9 mouse cellular contexts compared by ENCODE assay signal in the genomic region with DNA sequence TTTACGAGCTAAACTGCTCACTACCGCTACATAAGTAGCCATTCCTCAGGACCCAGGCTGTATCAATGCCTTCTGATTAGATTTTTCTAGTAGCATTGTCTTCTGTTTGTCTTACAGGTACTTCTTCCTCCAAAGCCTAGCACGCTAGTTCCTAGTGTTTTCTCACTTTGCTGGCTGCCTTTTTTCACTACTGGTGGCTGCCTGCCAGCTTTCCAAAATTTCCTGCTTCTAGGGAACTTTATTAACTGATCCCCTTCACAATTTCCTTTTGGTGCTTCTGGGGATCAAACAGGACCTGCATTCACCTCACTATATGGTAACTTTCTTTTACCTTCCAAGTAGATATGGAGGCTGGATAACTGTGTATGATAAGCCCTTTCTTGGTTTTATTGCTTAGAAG. TPM values are rescaled to one million over a fixed set of nuclear protein-coding genes. Genes with fewer than 3 reads are reported as not detected.
DNase-seq lines count a peak whose midpoint lies in the region; ATAC-seq and TF ChIP-seq lines count a peak whose summit lies in the region.
"Had no signal": no experiment of that assay in that cellular context is flagged by ENCODE, and none has a peak within 500 bp of the region (broad histone marks: within the 10 kb centered on the region; RNA-seq: fewer than 3 reads in every experiment).

No protein-coding gene starts in this region.

- H3K9ac ChIP-seq in ES-Bruce4 (ENCODE audit: low read depth, poor library complexity, severe bottlenecking): peak overlapping the region; percentile 94
- H3K9ac ChIP-seq in liver, embryonic 14.5 days (replicated peaks): peak overlapping the region; percentile 91

- H3K4me1 ChIP-seq in ES-Bruce4 (ENCODE audit: control insufficient read depth, insufficient read depth, low read length): no peaks in the 10 kb centered on the region
- H3K4me1 ChIP-seq in hindbrain, embryonic 10.5 days (replicated peaks): peaks cover 38% of the 10 kb centered on the region
- H3K4me1 ChIP-seq in liver, embryonic 14.5 days (replicated peaks; ENCODE audit: control insufficient read depth in 2 of 2, insufficient read depth in 2 of 2, low read length in 1 of 2): peaks cover 8 to 20% of the 10 kb centered on the region in 2 experiments

- H3K27me3 ChIP-seq in ES-Bruce4 (ENCODE audit: control insufficient read depth, insufficient read depth, low read length, poor library complexity, severe bottlenecking): no peaks in the 10 kb centered on the region
- no peaks in the 10 kb centered on the region for H3K27me3 ChIP-seq in hindbrain, embryonic 10.5 days (ENCODE audit: insufficient read depth, poor library complexity, severe bottlenecking)
- H3K27me3 ChIP-seq in liver, embryonic 14.5 days (ENCODE audit: control insufficient read depth, insufficient read depth, low read length): no peaks in the 10 kb centered on the region

- H3K4me2 ChIP-seq in liver, embryonic 14.5 days (ENCODE audit: low read depth): peak overlapping the region; percentile 76

- TF ChIP-seq EP300 in ES-Bruce4 (IDR thresholded peaks at IDR 0.05; ENCODE audit: insufficient read depth, low read depth, low read length): no peak
- TF ChIP-seq EP300 in liver, embryonic 14.5 days (IDR thresholded peaks at IDR 0.05; ENCODE audit: low read depth): no peak

- H3K36me3 ChIP-seq in ES-Bruce4 (ENCODE audit: control insufficient read depth, insufficient read depth, low read length, poor library complexity, severe bottlenecking): peaks cover 36% of the 10 kb centered on the region
- H3K36me3 ChIP-seq in hindbrain, embryonic 10.5 days: peaks cover 70% of the 10 kb centered on the region
- peaks cover 30% of the 10 kb centered on the region for H3K36me3 ChIP-seq in liver, embryonic 14.5 days (replicated peaks; ENCODE audit: control insufficient read depth, insufficient read depth, low read depth)

- H3K27ac ChIP-seq in gastrocnemius, adult 2 months: peak overlapping the region; percentile 96; the same call in 1 of the 2 replicates
- H3K27ac ChIP-seq in ES-Bruce4 (ENCODE audit: insufficient read depth, low read length): no peak overlapping the region
- peak overlapping the region; percentile 96; the same call in 1 of the 2 replicates for H3K27ac ChIP-seq in hindbrain, embryonic 10.5 days
- H3K27ac ChIP-seq in liver, embryonic 14.5 days: no peak overlapping the region; the same call in 1 of the 2 replicates

- H3K9me3 ChIP-seq in ES-Bruce4 (replicated peaks; ENCODE audit: control insufficient read depth, insufficient read depth, low read length, poor library complexity, severe bottlenecking): no peaks in the 10 kb centered on the region
- no peaks in the 10 kb centered on the region for H3K9me3 ChIP-seq in hindbrain, embryonic 10.5 days
- H3K9me3 ChIP-seq in liver, embryonic 14.5 days (ENCODE audit: control insufficient read depth, low read length): no peaks in the 10 kb centered on the region

- intact Hi-C loops in gastrocnemius, adult 2 months (cut with DNase I): loop anchor here (2.0 kb wide), 2 partner anchors 20 to 28 kb away; a partner anchor contains a TSS

- no peak for DNase-seq in gastrocnemius, adult 2 months
- DNase-seq in gastrocnemius, adult 18-20 months (ENCODE audit: low spot score): no peak
- DNase-seq in hindbrain, embryonic 10.5 days (ENCODE audit: low spot score): no peak
- DNase-seq in liver, embryonic 14.5 days (ENCODE audit: low read depth in 3 of 3, low spot score in 3 of 3): no peak
- DNase-seq in ovary, postnatal 36 days (ENCODE audit: low spot score): no peak
- DNase-seq in cerebellum, adult 18-20 months: no peak
- no peak for DNase-seq in layer of hippocampus, postnatal 14 days (ENCODE audit: low spot score in 2 of 2)

- TF ChIP-seq CTCF in gastrocnemius, adult 2 months (IDR thresholded peaks at IDR 0.05): no peak
- TF ChIP-seq CTCF in ES-Bruce4 (IDR thresholded peaks at IDR 0.05; ENCODE audit: low read depth, low read length): no peak
- no peak for TF ChIP-seq CTCF in liver, embryonic 14.5 days (IDR thresholded peaks at IDR 0.05; ENCODE audit: low read depth)

- H3K4me3 ChIP-seq in gastrocnemius, adult 2 months: peak overlapping the region; percentile 91
- no peak overlapping the region for H3K4me3 ChIP-seq in ES-Bruce4 (ENCODE audit: low read depth, low read length)
- peak overlapping the region; percentile 92 for H3K4me3 ChIP-seq in hindbrain, embryonic 10.5 days
- peak overlapping the region; percentile 75 to 85 for H3K4me3 ChIP-seq in liver, embryonic 14.5 days (ENCODE audit: insufficient read depth in 1 of 2, low read depth in 2 of 2, low read length in 2 of 2)

- TF ChIP-seq POLR2A in ES-Bruce4 (IDR thresholded peaks at IDR 0.05; ENCODE audit: insufficient read depth, low read length): no peak

- 78% methylated on average over 3 of the region's 3 CpGs for WGBS in hindbrain, embryonic 10.5 days
- 33% methylated on average over 3 of the region's 3 CpGs for WGBS in liver, embryonic 14.5 days (ENCODE audit: insufficient replicate concordance)

- no peak for ATAC-seq in liver, embryonic 14.5 days (ENCODE audit: insufficient read depth)

RNA-seq across cellular contexts. Expression of a gene that starts 1.2 kb away (rescaled TPM):
- 10 to 100 TPM; 21.6 to 26.4 TPM for total RNA-seq in gastrocnemius, adult 2 months (2021)
- 10 to 100 TPM; 19.5 to 20.8 TPM for total RNA-seq in gastrocnemius, adult 18-20 months (2021)
- polyA plus RNA-seq in ES-Bruce4 (2011; ENCODE audit: insufficient read depth, insufficient read length, low read depth, missing spikeins): 183 and 184 TPM in 2 replicates
- polyA plus RNA-seq in hindbrain, embryonic 10.5 days (2016; fragmentation: Nextera tagmentation; extraction: Ambion mirVana): 113 and 125 TPM in 2 replicates
- polyA plus RNA-seq in liver, embryonic 14.5 days (2012; rRNA removed): 48.7 and 52.2 TPM in 2 replicates
- polyA plus RNA-seq in liver, embryonic 14.5 days (2014; fragmentation: Nextera tagmentation; extraction: Ambion mirVana): 33.7 and 37.0 TPM in 2 replicates
- 100 to 1,000 TPM; 111 to 114 TPM for total RNA-seq in layer of hippocampus, postnatal 14 days (2021)

RNA-seq across cellular contexts. Expression of a gene that starts 6.3 kb away (rescaled TPM):
- total RNA-seq in gastrocnemius, adult 2 months (2021): 10 to 100 TPM; 10.6 to 12.5 TPM
- total RNA-seq in gastrocnemius, adult 18-20 months (2021): 1 to 10 TPM; 9.2 to 9.9 TPM
- 23.1 and 26.7 TPM in 2 replicates for polyA plus RNA-seq in ES-Bruce4 (2011; ENCODE audit: insufficient read depth, insufficient read length, low read depth, missing spikeins)
- polyA plus RNA-seq in hindbrain, embryonic 10.5 days (2016; fragmentation: Nextera tagmentation; extraction: Ambion mirVana): 56.4 and 60.3 TPM in 2 replicates
- polyA plus RNA-seq in liver, embryonic 14.5 days (2012; rRNA removed): 12.2 and 14.4 TPM in 2 replicates
- polyA plus RNA-seq in liver, embryonic 14.5 days (2014; fragmentation: Nextera tagmentation; extraction: Ambion mirVana): 14.7 and 16.3 TPM in 2 replicates
- 10 to 100 TPM; 22.0 to 25.4 TPM for total RNA-seq in layer of hippocampus, postnatal 14 days (2021)

RNA-seq across cellular contexts. Expression of a gene that starts 10.4 kb away (rescaled TPM):
- total RNA-seq in gastrocnemius, adult 2 months (2021): 1 to 10 TPM in 1 of 2 experiments, under 1 TPM in 1; 0.61 to 5.3 TPM
- 1 to 10 TPM; 1.2 to 2.3 TPM for total RNA-seq in gastrocnemius, adult 18-20 months (2021)
- 11.9 and 24.8 TPM in 2 replicates for polyA plus RNA-seq in ES-Bruce4 (2011; ENCODE audit: insufficient read depth, insufficient read length, low read depth, missing spikeins)
- polyA plus RNA-seq in hindbrain, embryonic 10.5 days (2016; fragmentation: Nextera tagmentation; extraction: Ambion mirVana): 0.22 TPM in 1 of 2 replicates, not detected in the other
- 0.13 TPM in 1 of 2 replicates, not detected in the other for polyA plus RNA-seq in liver, embryonic 14.5 days (2012; rRNA removed)
- polyA plus RNA-seq in liver, embryonic 14.5 days (2014; fragmentation: Nextera tagmentation; extraction: Ambion mirVana): not detected in 2 replicates
- total RNA-seq in layer of hippocampus, postnatal 14 days (2021): 1 to 10 TPM in 1 of 2 experiments, not detected in 1; 1.1 TPM
- polyA plus RNA-seq: large intestine, adult 2 months had no signal

RNA-seq across cellular contexts. Expression of a gene that starts 10.4 kb away (rescaled TPM):
- total RNA-seq in gastrocnemius, adult 2 months (2021): 10 to 100 TPM; 11.8 to 13.5 TPM
- 10 to 100 TPM; 14.5 to 15.4 TPM for total RNA-seq in gastrocnemius, adult 18-20 months (2021)
- polyA plus RNA-seq in ES-Bruce4 (2011; ENCODE audit: insufficient read depth, insufficient read length, low read depth, missing spikeins): 162 and 172 TPM in 2 replicates
- 139 and 159 TPM in 2 replicates for polyA plus RNA-seq in hindbrain, embryonic 10.5 days (2016; fragmentation: Nextera tagmentation; extraction: Ambion mirVana)
- polyA plus RNA-seq in liver, embryonic 14.5 days (2012; rRNA removed): 36.7 and 52.7 TPM in 2 replicates
- polyA plus RNA-seq in liver, embryonic 14.5 days (2014; fragmentation: Nextera tagmentation; extraction: Ambion mirVana): 65.0 and 70.8 TPM in 2 replicates
- 10 to 100 TPM; 24.4 to 26.1 TPM for total RNA-seq in layer of hippocampus, postnatal 14 days (2021)

RNA-seq across cellular contexts. Expression of a gene that starts 15.3 kb away (rescaled TPM):
- not detected for total RNA-seq in gastrocnemius, adult 2 months (2021)
- not detected for total RNA-seq in gastrocnemius, adult 18-20 months (2021)
- not detected in 2 replicates for polyA plus RNA-seq in ES-Bruce4 (2011; ENCODE audit: insufficient read depth, insufficient read length, low read depth, missing spikeins)
- not detected in 2 replicates for polyA plus RNA-seq in hindbrain, embryonic 10.5 days (2016; fragmentation: Nextera tagmentation; extraction: Ambion mirVana)
- not detected in 2 replicates for polyA plus RNA-seq in liver, embryonic 14.5 days (2012; rRNA removed)
- polyA plus RNA-seq in liver, embryonic 14.5 days (2014; fragmentation: Nextera tagmentation; extraction: Ambion mirVana): not detected in 2 replicates
- not detected for total RNA-seq in layer of hippocampus, postnatal 14 days (2021)
- polyA plus RNA-seq: large intestine, adult 2 months had no signal

Comparison
In these comparisons a context has a peak if more than half of its experiments do, and no peak if none do; other contexts are left out.
1. H3K27ac ChIP-seq: peak in gastrocnemius, adult 2 months (single experiment) and hindbrain, embryonic 10.5 days (single experiment); none in ES-Bruce4 (single experiment) and liver, embryonic 14.5 days (single experiment).
2. RNA of a gene that starts 1.2 kb away (total RNA-seq): 111 to 114 TPM in layer of hippocampus, postnatal 14 days; 21.6 to 26.4 TPM in gastrocnemius, adult 2 months and 19.5 to 20.8 TPM in gastrocnemius, adult 18-20 months; every median in the first group is over 4 times any median in the second.